Mouse (Mus musculus): ENCODE data around the gene Kirrel3. TPM values are rescaled to one million over a fixed set of nuclear protein-coding genes. Genes with fewer than 3 reads are reported as not detected.

Gene Kirrel3
- polyA plus RNA-seq, 1 experiment from 2014 or later, result 5.3 TPM

DNA sequence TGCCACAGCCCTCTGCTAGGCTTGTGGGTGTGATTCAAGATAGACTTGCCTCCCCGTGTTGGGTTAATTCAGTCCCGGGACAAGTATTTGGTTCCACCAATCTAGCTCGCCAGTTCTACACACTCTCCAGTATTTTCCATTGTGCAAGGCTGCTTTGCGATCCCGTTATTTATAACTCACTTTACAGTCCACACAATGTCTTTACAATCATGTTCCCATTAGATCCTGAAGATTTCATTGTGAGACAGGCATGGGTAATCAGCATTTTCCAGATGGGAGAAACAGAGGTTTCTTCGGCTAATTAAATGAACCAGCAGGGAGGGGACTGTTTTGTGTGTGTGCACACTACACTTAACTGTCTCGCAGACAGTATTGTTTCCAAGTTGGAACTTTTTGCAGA, 557.9 kb downstream of the Kirrel3 start:
- Histone ChIP-seq H3K27ac (ENCODE audit: low read depth, low read length) (no peak overlapping the region), H3K9me3 (ENCODE audit: control insufficient read depth, low read length) (no peaks in the 10 kb centered on the region), H3K4me2 (ENCODE audit: low read depth, low read length, severe bottlenecking) (no peak overlapping the region), H3K36me3 (ENCODE audit: control insufficient read depth, insufficient read depth, low read length) (no peaks in the 10 kb centered on the region; the same call in 1 of the 2 replicates), H3K4me1 (replicated peaks; ENCODE audit: control insufficient read depth, insufficient read depth, low read length) (peaks cover 14% of the 10 kb centered on the region; the same call in 1 of the 2 replicates), H3K27me3 (ENCODE audit: control insufficient read depth, insufficient read depth, low read length) (no peaks in the 10 kb centered on the region), H3K4me3 (ENCODE audit: low read depth, low read length) (no peak overlapping the region), H3K9ac (ENCODE audit: low read length) (no peak overlapping the region)
- 33% methylated on average over 7 of the region's 7 CpGs for WGBS
- DNase-seq (ENCODE audit: low spot score) (no peak), ATAC-seq (replicated peaks; ENCODE audit: low FRiP score) (peak; percentile 15; the same call in 1 of the 2 replicates)

DNA sequence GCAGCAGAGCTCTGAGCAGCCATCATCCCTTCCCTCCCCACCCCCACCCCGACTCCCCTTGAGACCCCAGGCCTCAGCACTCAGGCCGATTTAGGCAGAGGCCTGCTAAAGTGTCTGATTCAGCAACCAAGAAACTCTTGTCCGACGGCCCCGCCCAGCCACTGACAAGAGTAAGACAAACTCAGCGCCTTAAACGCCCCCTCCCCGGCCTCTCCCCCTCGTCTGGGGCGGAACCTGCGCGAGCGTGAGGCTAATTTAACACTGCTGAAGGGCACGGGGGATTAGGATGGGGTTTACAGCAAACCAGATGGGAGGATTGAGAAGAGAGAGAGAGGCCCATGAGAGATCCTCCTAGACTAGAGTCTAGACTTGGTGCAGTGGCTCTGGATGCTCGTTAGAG, 558.8 kb downstream of the Kirrel3 start:
- ATAC-seq (replicated peaks; ENCODE audit: low FRiP score) (peak; percentile 66), DNase-seq (ENCODE audit: low spot score) (peak; percentile 79)
- Histone ChIP-seq H3K4me1 (replicated peaks; ENCODE audit: control insufficient read depth, insufficient read depth, low read length) (peaks cover 14% of the 10 kb centered on the region; the same call in 1 of the 2 replicates), H3K27me3 (ENCODE audit: control insufficient read depth, insufficient read depth, low read length) (no peaks in the 10 kb centered on the region), H3K4me2 (ENCODE audit: low read depth, low read length, severe bottlenecking) (no peak overlapping the region), H3K36me3 (ENCODE audit: control insufficient read depth, insufficient read depth, low read length) (no peaks in the 10 kb centered on the region; the same call in 1 of the 2 replicates), H3K9ac (ENCODE audit: low read length) (peak overlapping the region; percentile 4; the same call in 1 of the 2 replicates), H3K4me3 (ENCODE audit: low read depth, low read length) (no peak overlapping the region), H3K9me3 (ENCODE audit: control insufficient read depth, low read length) (no peaks in the 10 kb centered on the region), H3K27ac (ENCODE audit: low read depth, low read length) (no peak overlapping the region)
- WGBS, result 9% methylated on average over 15 of the region's 15 CpGs

DNA sequence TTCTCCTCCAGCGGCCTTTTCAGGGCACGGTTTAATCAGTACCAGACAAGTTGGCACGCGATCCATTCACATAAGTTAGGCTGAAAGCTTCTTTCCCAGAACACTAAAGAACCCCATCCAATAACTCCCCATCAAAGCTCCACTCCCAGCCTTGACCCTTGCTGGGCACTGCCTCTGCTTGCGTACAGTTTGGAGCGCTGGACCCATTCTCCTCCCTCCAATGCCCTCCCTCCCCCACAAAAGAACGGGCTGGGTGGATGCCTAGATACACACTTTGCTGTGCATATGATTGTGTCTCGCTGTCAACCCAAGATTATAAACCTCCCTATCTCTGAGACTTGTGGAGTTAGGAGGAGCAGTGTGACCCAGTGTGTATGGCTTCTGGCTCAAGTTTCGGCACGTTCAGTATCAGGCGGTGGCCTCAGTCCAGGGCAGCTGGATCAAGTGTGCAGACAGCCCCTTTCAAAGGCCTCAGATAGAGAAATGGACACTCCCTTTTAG, 559.4 kb downstream of the Kirrel3 start:
- DNase-seq (ENCODE audit: low spot score), result no peak
- WGBS, result 71% methylated on average over 11 of the region's 11 CpGs
- no peak overlapping the region for H3K4me2 ChIP-seq (ENCODE audit: low read depth, low read length, severe bottlenecking)

DNA sequence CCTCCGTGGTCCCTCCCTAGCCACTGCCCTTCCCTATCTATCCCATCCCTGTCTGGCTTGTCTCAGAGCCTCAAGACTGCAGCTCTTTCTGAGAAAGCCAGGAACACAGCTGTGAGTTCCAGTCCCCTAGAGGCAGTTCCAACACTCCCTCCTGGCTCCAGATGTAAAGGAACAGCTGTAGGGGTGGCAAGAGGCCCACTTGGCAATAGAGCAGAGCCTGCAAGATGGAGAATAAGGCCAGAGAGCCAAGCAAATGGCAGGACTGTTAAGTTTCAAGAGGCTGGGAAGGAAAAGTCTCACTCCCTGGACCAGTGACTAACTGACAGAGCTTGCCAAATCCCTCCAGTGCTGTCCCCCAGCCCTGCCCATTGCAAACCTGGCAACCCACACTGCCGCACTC, 560.1 kb downstream of the Kirrel3 start:
- H3K9ac ChIP-seq (ENCODE audit: low read length), result no peak overlapping the region
- no peak for DNase-seq (ENCODE audit: low spot score)

More for the DNA sequence above, 559.4 kb downstream of the Kirrel3 start:
- H3K27me3 ChIP-seq (ENCODE audit: control insufficient read depth, insufficient read depth, low read length), result no peaks in the 10 kb centered on the region
- H3K4me1 ChIP-seq (replicated peaks; ENCODE audit: control insufficient read depth, insufficient read depth, low read length), result peaks cover 14% of the 10 kb centered on the region; the same call in 1 of the 2 replicates
- no peak overlapping the region for H3K27ac ChIP-seq (ENCODE audit: low read depth, low read length)
- H3K36me3 ChIP-seq (ENCODE audit: control insufficient read depth, insufficient read depth, low read length), result no peaks in the 10 kb centered on the region; the same call in 1 of the 2 replicates
- no peak overlapping the region for H3K9ac ChIP-seq (ENCODE audit: low read length)
- ATAC-seq (replicated peaks; ENCODE audit: low FRiP score), result 0 out of 2 replicates have a peak, but pooled peaks have one; percentile 18
- no peaks in the 10 kb centered on the region for H3K9me3 ChIP-seq (ENCODE audit: control insufficient read depth, low read length)
- no peak overlapping the region for H3K4me3 ChIP-seq (ENCODE audit: low read depth, low read length)

DNA sequence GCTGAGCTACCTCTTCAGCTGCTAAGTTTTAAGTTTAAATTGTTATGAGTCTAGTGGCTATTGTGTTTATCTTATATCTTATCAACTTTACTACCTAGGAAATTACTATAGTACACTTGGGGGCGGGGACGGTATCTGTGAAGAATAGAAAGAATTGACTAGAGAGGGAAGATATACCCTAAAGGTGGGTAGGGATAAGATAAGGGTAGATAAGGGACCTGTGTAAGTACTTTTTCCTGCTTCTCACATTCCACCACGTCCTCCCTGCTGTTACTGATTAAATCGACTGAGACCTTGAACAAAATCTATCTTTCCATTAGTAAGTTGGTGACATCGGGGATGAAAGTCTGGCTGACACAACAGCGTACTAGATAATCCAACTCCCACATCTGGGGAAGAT, 562.8 kb downstream of the Kirrel3 start:
- no peaks in the 10 kb centered on the region for H3K27me3 ChIP-seq (ENCODE audit: control insufficient read depth, insufficient read depth, low read length)
- no peak overlapping the region for H3K4me2 ChIP-seq (ENCODE audit: low read depth, low read length, severe bottlenecking)
- no peaks in the 10 kb centered on the region; the same call in 1 of the 2 replicates for H3K36me3 ChIP-seq (ENCODE audit: control insufficient read depth, insufficient read depth, low read length)
- H3K4me3 ChIP-seq (ENCODE audit: low read depth, low read length), result no peak overlapping the region
- H3K9ac ChIP-seq (ENCODE audit: low read length), result no peak overlapping the region
- H3K4me1 ChIP-seq (replicated peaks; ENCODE audit: control insufficient read depth, insufficient read depth, low read length), result peaks cover 14% of the 10 kb centered on the region; the same call in 1 of the 2 replicates
- H3K27ac ChIP-seq (ENCODE audit: low read depth, low read length), result no peak overlapping the region
- H3K9me3 ChIP-seq (ENCODE audit: control insufficient read depth, low read length), result no peaks in the 10 kb centered on the region
- WGBS, result 91% methylated on average over 6 of the region's 6 CpGs
- ATAC-seq (replicated peaks; ENCODE audit: low FRiP score), result no peak
- no peak for DNase-seq (ENCODE audit: low spot score)

More for the DNA sequence above, 560.1 kb downstream of the Kirrel3 start:
- H3K4me1 ChIP-seq (replicated peaks; ENCODE audit: control insufficient read depth, insufficient read depth, low read length), result peaks cover 14% of the 10 kb centered on the region; the same call in 1 of the 2 replicates
- 80% methylated on average over 2 of the region's 2 CpGs for WGBS
- H3K4me2 ChIP-seq (ENCODE audit: low read depth, low read length, severe bottlenecking), result no peak overlapping the region
- H3K36me3 ChIP-seq (ENCODE audit: control insufficient read depth, insufficient read depth, low read length), result no peaks in the 10 kb centered on the region; the same call in 1 of the 2 replicates
- ATAC-seq (replicated peaks; ENCODE audit: low FRiP score), result no peak
- no peak overlapping the region for H3K4me3 ChIP-seq (ENCODE audit: low read depth, low read length)
- no peaks in the 10 kb centered on the region for H3K27me3 ChIP-seq (ENCODE audit: control insufficient read depth, insufficient read depth, low read length)
- H3K9me3 ChIP-seq (ENCODE audit: control insufficient read depth, low read length), result no peaks in the 10 kb centered on the region
- no peak overlapping the region for H3K27ac ChIP-seq (ENCODE audit: low read depth, low read length)

DNA sequence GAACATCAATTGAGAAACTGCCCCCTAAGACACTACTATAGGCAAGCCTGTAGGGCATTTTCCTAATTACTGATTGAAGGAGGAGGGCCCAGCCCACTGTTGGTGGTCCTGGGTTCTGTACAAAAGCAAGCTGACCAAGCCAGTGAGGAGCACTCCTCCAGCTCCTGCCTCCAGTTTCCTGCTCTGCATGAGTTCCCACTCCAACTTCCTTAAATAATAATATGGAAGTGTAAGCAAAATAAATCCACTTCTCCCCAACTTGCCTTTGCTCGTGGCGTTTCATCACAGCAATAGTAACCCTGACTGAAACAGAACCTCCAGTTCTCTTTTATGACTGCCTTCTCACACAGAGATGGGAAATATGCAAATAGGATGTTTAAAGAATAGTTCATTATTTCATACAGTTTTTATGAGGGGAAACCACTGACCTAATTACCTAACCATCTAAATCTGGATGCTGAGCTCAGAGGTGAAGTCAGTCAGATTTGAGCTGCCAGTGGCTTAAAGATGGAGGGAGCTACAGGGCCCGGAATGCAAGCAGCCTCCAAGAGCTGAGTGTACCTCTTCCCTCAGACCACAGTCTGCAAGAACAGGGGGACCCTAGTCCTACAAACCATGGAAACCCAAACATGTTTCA, 564.3 kb downstream of the Kirrel3 start:
- 0 out of 2 replicates have a peak, but pooled peaks cover 2% of the 10 kb centered on the region for H3K4me1 ChIP-seq (replicated peaks; ENCODE audit: control insufficient read depth, insufficient read depth, low read length)
- H3K9ac ChIP-seq (ENCODE audit: low read length), result no peak overlapping the region
- DNase-seq (ENCODE audit: low spot score), result no peak
- H3K27me3 ChIP-seq (ENCODE audit: control insufficient read depth, insufficient read depth, low read length), result no peaks in the 10 kb centered on the region
- no peaks in the 10 kb centered on the region; the same call in 1 of the 2 replicates for H3K36me3 ChIP-seq (ENCODE audit: control insufficient read depth, insufficient read depth, low read length)
- no peak overlapping the region for H3K4me2 ChIP-seq (ENCODE audit: low read depth, low read length, severe bottlenecking)
- no peak overlapping the region for H3K27ac ChIP-seq (ENCODE audit: low read depth, low read length)
- 80% methylated on average over 3 of the region's 3 CpGs for WGBS
- H3K4me3 ChIP-seq (ENCODE audit: low read depth, low read length), result no peak overlapping the region
- H3K9me3 ChIP-seq (ENCODE audit: control insufficient read depth, low read length), result no peaks in the 10 kb centered on the region
- ATAC-seq (replicated peaks; ENCODE audit: low FRiP score), result no peak

DNA sequence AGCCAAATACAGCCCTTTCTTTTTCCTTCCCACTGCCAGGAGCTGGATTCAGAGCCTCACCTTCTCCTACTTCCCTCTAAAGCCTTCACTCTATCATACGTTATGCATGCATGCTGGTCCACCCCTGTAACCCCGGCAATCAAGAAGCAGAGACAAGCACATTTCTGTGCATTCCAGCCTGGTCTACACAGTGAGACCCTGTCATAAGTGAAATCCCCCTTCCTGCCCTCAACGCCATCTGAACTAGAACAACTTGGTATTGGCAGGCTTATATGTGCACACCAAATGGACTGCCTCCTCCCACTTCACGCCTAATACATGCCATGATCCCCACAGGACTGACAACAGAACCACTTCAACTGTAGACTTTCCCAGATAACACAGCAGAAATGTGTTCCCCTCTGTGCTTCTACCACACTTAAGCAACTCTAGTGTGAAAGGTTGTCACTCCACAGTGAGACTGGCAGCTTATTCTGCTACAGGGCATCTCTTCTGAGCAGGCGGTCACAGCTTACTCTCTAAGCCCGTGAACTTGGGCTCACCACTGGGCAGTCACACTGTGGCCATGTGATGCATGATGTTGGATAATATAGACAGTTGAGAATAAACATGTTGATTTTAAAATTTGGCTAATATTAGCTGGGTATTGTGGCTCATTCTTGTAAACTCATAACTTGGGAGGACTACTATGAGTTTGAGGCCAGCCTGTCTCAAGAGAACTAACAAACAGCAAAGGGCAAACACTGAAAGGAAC, 565.2 kb downstream of the Kirrel3 start:
- Histone ChIP-seq H3K36me3 (ENCODE audit: control insufficient read depth, insufficient read depth, low read length) (no peaks in the 10 kb centered on the region; the same call in 1 of the 2 replicates), H3K4me2 (ENCODE audit: low read depth, low read length, severe bottlenecking) (no peak overlapping the region), H3K27me3 (ENCODE audit: control insufficient read depth, insufficient read depth, low read length) (no peaks in the 10 kb centered on the region), H3K4me3 (ENCODE audit: low read depth, low read length) (no peak overlapping the region), H3K9ac (ENCODE audit: low read length) (no peak overlapping the region), H3K9me3 (ENCODE audit: control insufficient read depth, low read length) (no peaks in the 10 kb centered on the region), H3K27ac (ENCODE audit: low read depth, low read length) (no peak overlapping the region), H3K4me1 (replicated peaks; ENCODE audit: control insufficient read depth, insufficient read depth, low read length) (no peaks in the 10 kb centered on the region)
- DNase-seq (ENCODE audit: low spot score) (no peak), ATAC-seq (replicated peaks; ENCODE audit: low FRiP score) (no peak)
- 95% methylated on average over 6 of the region's 6 CpGs for WGBS

DNA sequence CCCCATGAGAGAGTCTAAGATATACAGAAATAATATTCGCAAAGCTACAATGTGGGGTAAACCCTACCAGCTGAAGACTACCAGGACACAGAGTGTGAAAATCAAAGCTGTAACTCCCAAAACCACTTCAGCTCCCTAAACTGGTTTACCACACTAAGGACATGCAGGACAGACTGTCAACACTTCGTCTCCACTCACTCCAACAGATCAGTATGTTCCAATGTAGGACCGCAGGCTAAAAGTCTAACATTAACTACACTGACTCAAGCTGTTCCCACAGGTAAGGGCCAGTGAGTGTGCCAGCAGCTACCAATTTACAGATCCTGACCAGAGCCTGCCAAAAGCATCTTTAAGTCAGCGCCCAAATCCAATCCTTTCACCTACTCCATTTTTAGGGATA, 566.0 kb downstream of the Kirrel3 start:
- Histone ChIP-seq H3K27ac (ENCODE audit: low read depth, low read length) (no peak overlapping the region), H3K4me3 (ENCODE audit: low read depth, low read length) (no peak overlapping the region), H3K36me3 (ENCODE audit: control insufficient read depth, insufficient read depth, low read length) (no peaks in the 10 kb centered on the region; the same call in 1 of the 2 replicates), H3K9me3 (ENCODE audit: control insufficient read depth, low read length) (no peaks in the 10 kb centered on the region), H3K4me1 (replicated peaks; ENCODE audit: control insufficient read depth, insufficient read depth, low read length) (no peaks in the 10 kb centered on the region), H3K4me2 (ENCODE audit: low read depth, low read length, severe bottlenecking) (no peak overlapping the region), H3K9ac (ENCODE audit: low read length) (no peak overlapping the region), H3K27me3 (ENCODE audit: control insufficient read depth, insufficient read depth, low read length) (no peaks in the 10 kb centered on the region)
- DNase-seq (ENCODE audit: low spot score), result no peak
- 95% methylated on average over 4 of the region's 4 CpGs for WGBS
- ATAC-seq (replicated peaks; ENCODE audit: low FRiP score), result no peak
